Mouse (Mus musculus): Measurements from ENCODE around the gene Mmp24. TPM values are rescaled to one million over a fixed set of nuclear protein-coding genes. Genes with fewer than 3 reads are reported as not detected.

The Mmp24 gene
- polyA plus RNA-seq, 1 experiment from 2014 or later = not detected

GRCm38 (mm10) chr2:155779506-155779905 lies 4.4 kb downstream of the Mmp24 start:
- WGBS = 86% methylated on average over 3 of the region's 3 CpGs
- Histone ChIP-seq H3K4me2 (replicated peaks; ENCODE audit: low read depth, low read length) (no peak overlapping the region), H3K9me3 (ENCODE audit: control insufficient read depth, low read length) (no peaks in the 10 kb centered on the region), H3K4me1 (ENCODE audit: control insufficient read depth, insufficient read depth, low read length) (peaks cover 3% of the 10 kb centered on the region; the same call in 1 of the 2 replicates), H3K27ac (ENCODE audit: low read depth, low read length) (no peak overlapping the region), H3K4me3 (ENCODE audit: low read length) (no peak overlapping the region), H3K36me3 (ENCODE audit: control insufficient read depth, insufficient read depth, low read length) (no peaks in the 10 kb centered on the region), H3K9ac (ENCODE audit: low read depth, low read length) (no peak overlapping the region), H3K27me3 (ENCODE audit: control insufficient read depth, insufficient read depth, low read length) (peaks cover 23% of the 10 kb centered on the region)
- ATAC-seq (ENCODE audit: low FRiP score, low TSS enrichment) = no peak

GRCm38 (mm10) chr2:155784534-155784933 lies 9.4 kb downstream of the Mmp24 start:
- H3K4me2 ChIP-seq (replicated peaks; ENCODE audit: low read depth, low read length) = no peak overlapping the region
- no peaks in the 10 kb centered on the region for H3K36me3 ChIP-seq (ENCODE audit: control insufficient read depth, insufficient read depth, low read length)
- H3K4me3 ChIP-seq (ENCODE audit: low read length) = no peak overlapping the region
- WGBS = 82% methylated on average over 6 of the region's 6 CpGs
- no peaks in the 10 kb centered on the region for H3K9me3 ChIP-seq (ENCODE audit: control insufficient read depth, low read length)
- ATAC-seq (ENCODE audit: low FRiP score, low TSS enrichment) = no peak
- H3K27me3 ChIP-seq (ENCODE audit: control insufficient read depth, insufficient read depth, low read length) = no peaks in the 10 kb centered on the region
- H3K9ac ChIP-seq (ENCODE audit: low read depth, low read length) = no peak overlapping the region
- no peak overlapping the region for H3K27ac ChIP-seq (ENCODE audit: low read depth, low read length)
- no peaks in the 10 kb centered on the region for H3K4me1 ChIP-seq (ENCODE audit: control insufficient read depth, insufficient read depth, low read length)

DNA sequence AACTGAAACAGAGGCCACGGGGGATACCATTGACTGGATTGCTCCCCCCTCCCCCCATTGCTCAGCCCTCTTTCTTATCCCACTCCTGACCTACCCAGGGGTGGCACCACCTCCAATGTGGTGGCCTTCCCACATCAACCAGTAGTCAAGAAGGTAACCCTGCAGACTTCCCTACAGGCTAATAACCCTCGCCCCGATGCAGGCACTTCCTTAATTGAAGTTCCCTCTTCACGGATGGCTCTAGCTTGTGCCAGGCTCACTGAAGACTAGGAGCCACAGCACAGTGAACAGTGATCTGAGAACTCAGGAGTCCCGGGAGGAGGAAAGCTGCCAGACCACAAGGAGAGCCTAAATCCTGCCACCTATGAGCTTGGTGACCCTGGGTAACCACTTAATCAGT lies 11.8 kb downstream of the Mmp24 start:
- H3K9ac ChIP-seq (ENCODE audit: low read depth, low read length) = no peak overlapping the region
- H3K4me3 ChIP-seq (ENCODE audit: low read length) = no peak overlapping the region
- H3K4me1 ChIP-seq (ENCODE audit: control insufficient read depth, insufficient read depth, low read length) = no peaks in the 10 kb centered on the region
- no peak overlapping the region for H3K27ac ChIP-seq (ENCODE audit: low read depth, low read length)
- H3K36me3 ChIP-seq (ENCODE audit: control insufficient read depth, insufficient read depth, low read length) = no peaks in the 10 kb centered on the region
- ATAC-seq (ENCODE audit: low FRiP score, low TSS enrichment) = no peak
- WGBS = 72% methylated on average over 5 of the region's 5 CpGs
- H3K9me3 ChIP-seq (ENCODE audit: control insufficient read depth, low read length) = no peaks in the 10 kb centered on the region
- H3K27me3 ChIP-seq (ENCODE audit: control insufficient read depth, insufficient read depth, low read length) = no peaks in the 10 kb centered on the region
- H3K4me2 ChIP-seq (replicated peaks; ENCODE audit: low read depth, low read length) = no peak overlapping the region

DNA sequence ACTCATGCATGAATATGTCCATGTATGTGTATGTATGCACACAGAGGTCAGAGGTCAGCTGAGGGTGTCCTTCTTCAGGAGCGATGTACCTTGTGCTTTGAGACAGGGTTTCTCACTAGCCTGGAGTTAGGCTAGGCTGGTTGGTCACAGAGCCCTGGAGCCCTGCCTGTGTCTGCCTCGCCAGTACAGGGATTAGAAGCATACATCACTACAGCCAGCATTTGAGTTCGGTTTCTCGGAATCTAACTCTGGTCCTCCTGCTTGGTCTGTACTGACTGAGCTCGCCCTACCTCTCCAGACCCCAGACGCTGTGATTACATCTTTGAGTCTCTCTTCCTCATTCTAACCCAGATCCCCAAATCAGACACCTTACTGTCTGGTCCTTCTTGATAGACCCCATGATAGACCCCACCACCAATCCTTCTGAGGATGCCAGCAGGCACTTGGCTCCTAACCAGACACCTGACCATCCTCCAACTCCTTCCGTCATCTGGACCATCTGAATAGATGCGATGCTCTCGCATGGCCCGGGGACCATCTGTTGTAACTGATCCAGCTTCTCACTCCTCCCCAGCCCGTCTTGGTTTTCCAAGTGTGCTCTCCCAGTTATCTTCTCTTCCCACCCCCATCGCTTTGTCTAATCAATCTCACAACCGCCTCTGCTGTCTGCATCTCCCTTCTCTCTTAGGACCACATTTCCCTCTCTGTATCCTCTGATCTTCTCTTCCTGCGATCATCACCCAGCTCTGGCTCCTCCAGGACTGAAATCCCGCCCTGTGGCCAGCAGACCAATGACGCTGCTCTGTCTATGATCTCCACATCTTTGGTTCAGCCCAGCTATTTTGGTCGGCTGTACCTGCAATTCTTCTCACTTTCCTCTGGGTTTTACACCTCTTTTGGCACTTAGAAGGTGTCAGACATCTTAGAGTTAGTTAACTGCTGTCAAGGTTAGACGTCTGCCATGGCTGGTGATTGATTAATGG lies 13.1 kb downstream of the Mmp24 start:
- WGBS = 58% methylated on average over 18 of the region's 18 CpGs

DNA sequence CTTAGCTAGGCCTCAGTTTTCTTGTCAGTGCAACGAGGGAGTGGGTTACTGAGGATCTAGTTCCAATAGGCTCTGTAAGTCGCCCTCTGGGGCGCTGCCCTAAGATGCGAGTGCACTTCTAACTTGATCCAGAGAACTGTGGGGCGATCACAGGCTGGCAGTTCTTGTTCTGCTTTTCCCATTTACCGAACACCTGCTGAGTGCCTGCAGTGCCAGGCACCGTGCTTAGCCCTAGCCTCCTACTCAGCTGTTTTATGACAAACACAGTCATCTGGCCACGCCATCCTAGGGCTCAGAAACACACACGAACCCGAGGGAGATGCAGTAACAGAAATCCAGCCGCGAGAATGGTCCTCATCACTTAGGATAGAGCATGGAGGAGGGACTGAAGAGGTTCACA lies 17.8 kb downstream of the Mmp24 start:
- H3K4me2 ChIP-seq (replicated peaks; ENCODE audit: low read depth, low read length) = no peak overlapping the region
- no peak overlapping the region for H3K9ac ChIP-seq (ENCODE audit: low read depth, low read length)
- H3K4me3 ChIP-seq (ENCODE audit: low read length) = no peak overlapping the region
- H3K27ac ChIP-seq (ENCODE audit: low read depth, low read length) = no peak overlapping the region
- no peaks in the 10 kb centered on the region for H3K27me3 ChIP-seq (ENCODE audit: control insufficient read depth, insufficient read depth, low read length)
- no peaks in the 10 kb centered on the region for H3K9me3 ChIP-seq (ENCODE audit: control insufficient read depth, low read length)
- no peak for ATAC-seq (ENCODE audit: low FRiP score, low TSS enrichment)
- 34% methylated on average over 12 of the region's 12 CpGs for WGBS
- no peaks in the 10 kb centered on the region for H3K36me3 ChIP-seq (ENCODE audit: control insufficient read depth, insufficient read depth, low read length)
- H3K4me1 ChIP-seq (ENCODE audit: control insufficient read depth, insufficient read depth, low read length) = no peaks in the 10 kb centered on the region

More for the DNA sequence above, 13.1 kb downstream of the Mmp24 start:
- no peak overlapping the region for H3K9ac ChIP-seq (ENCODE audit: low read depth, low read length)
- H3K4me2 ChIP-seq (replicated peaks; ENCODE audit: low read depth, low read length) = no peak overlapping the region
- H3K27ac ChIP-seq (ENCODE audit: low read depth, low read length) = no peak overlapping the region
- H3K4me3 ChIP-seq (ENCODE audit: low read length) = no peak overlapping the region
- no peaks in the 10 kb centered on the region for H3K9me3 ChIP-seq (ENCODE audit: control insufficient read depth, low read length)
- no peaks in the 10 kb centered on the region for H3K4me1 ChIP-seq (ENCODE audit: control insufficient read depth, insufficient read depth, low read length)
- no peaks in the 10 kb centered on the region for H3K36me3 ChIP-seq (ENCODE audit: control insufficient read depth, insufficient read depth, low read length)
- ATAC-seq (ENCODE audit: low FRiP score, low TSS enrichment) = no peak
- H3K27me3 ChIP-seq (ENCODE audit: control insufficient read depth, insufficient read depth, low read length) = no peaks in the 10 kb centered on the region

- 89% methylated on average over 12 of the region's 12 CpGs for WGBS
- no peak overlapping the region for H3K4me3 ChIP-seq (ENCODE audit: low read length)
Measured at GRCm38 (mm10) chr2:155794674-155795445, 19.7 kb downstream of the Mmp24 start.

DNA sequence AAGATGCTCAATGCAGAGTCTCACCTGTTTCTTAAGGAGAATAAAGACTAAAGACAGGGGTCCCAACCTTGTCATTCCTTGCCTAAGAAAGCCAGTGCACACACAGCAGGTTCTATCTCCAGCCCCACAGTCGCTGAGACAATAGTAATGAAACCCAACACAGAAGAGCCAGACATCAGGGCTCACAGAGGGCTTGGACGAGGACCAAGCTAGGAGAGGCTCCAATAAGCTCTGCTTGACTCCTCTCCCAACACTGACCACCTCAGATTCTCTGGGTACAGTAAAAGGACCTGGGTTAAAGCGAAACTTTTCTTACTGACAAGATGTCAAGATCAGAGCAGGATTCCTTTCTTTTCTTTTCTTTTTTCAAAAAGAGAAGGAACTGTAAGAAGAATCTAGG lies 23.5 kb downstream of the Mmp24 start:
- Histone ChIP-seq H3K4me2 (replicated peaks; ENCODE audit: low read depth, low read length) (no peak overlapping the region), H3K9ac (ENCODE audit: low read depth, low read length) (no peak overlapping the region), H3K36me3 (ENCODE audit: control insufficient read depth, insufficient read depth, low read length) (no peaks in the 10 kb centered on the region), H3K4me3 (ENCODE audit: low read length) (no peak overlapping the region), H3K4me1 (ENCODE audit: control insufficient read depth, insufficient read depth, low read length) (no peaks in the 10 kb centered on the region), H3K9me3 (ENCODE audit: control insufficient read depth, low read length) (no peaks in the 10 kb centered on the region; the same call in 1 of the 2 replicates), H3K27me3 (ENCODE audit: control insufficient read depth, insufficient read depth, low read length) (no peaks in the 10 kb centered on the region), H3K27ac (ENCODE audit: low read depth, low read length) (no peak overlapping the region)
- ATAC-seq (ENCODE audit: low FRiP score, low TSS enrichment) = no peak
- 64% methylated on average over 3 of the region's 3 CpGs for WGBS

More at GRCm38 (mm10) chr2:155794674-155795445, 19.7 kb downstream of the Mmp24 start:
- Histone ChIP-seq H3K36me3 (ENCODE audit: control insufficient read depth, insufficient read depth, low read length) (no peaks in the 10 kb centered on the region), H3K27ac (ENCODE audit: low read depth, low read length) (no peak overlapping the region), H3K4me1 (ENCODE audit: control insufficient read depth, insufficient read depth, low read length) (no peaks in the 10 kb centered on the region), H3K27me3 (ENCODE audit: control insufficient read depth, insufficient read depth, low read length) (no peaks in the 10 kb centered on the region), H3K4me2 (replicated peaks; ENCODE audit: low read depth, low read length) (no peak overlapping the region), H3K9me3 (ENCODE audit: control insufficient read depth, low read length) (no peaks in the 10 kb centered on the region), H3K9ac (ENCODE audit: low read depth, low read length) (no peak overlapping the region)
- ATAC-seq (ENCODE audit: low FRiP score, low TSS enrichment) = no peak

- no peak overlapping the region for H3K27ac ChIP-seq (ENCODE audit: low read depth, low read length)
- no peaks in the 10 kb centered on the region for H3K27me3 ChIP-seq (ENCODE audit: control insufficient read depth, insufficient read depth, low read length)
- no peak overlapping the region for H3K9ac ChIP-seq (ENCODE audit: low read depth, low read length)
- WGBS = 60% methylated on average over 3 of the region's 3 CpGs
- no peaks in the 10 kb centered on the region for H3K36me3 ChIP-seq (ENCODE audit: control insufficient read depth, insufficient read depth, low read length)
- ATAC-seq (ENCODE audit: low FRiP score, low TSS enrichment) = no peak
- no peak overlapping the region for H3K4me3 ChIP-seq (ENCODE audit: low read length)
- H3K4me1 ChIP-seq (ENCODE audit: control insufficient read depth, insufficient read depth, low read length) = no peaks in the 10 kb centered on the region
- H3K9me3 ChIP-seq (ENCODE audit: control insufficient read depth, low read length) = no peaks in the 10 kb centered on the region; the same call in 1 of the 2 replicates
- H3K4me2 ChIP-seq (replicated peaks; ENCODE audit: low read depth, low read length) = no peak overlapping the region
Measured at GRCm38 (mm10) chr2:155802761-155803160, 27.6 kb downstream of the Mmp24 start.

DNA sequence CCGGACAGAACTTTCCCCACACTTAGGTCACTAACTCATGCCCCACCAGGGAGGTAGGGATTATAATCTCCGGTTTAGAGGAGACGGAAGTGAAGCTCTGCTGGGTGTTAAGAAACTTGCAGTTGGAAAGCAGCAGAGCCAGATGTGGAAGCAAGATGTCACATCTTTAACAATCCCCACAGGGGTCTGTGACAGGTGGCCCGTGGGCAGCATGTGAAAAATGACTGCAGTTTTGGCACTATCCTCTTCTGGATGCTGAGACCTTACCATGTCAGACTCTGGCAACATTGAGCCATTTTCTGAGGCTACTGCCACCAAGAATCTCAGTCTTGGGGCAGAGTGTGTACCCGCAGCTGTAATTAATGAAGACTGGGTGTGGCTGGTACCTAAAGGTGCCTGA lies 28.9 kb downstream of the Mmp24 start:
- H3K27ac ChIP-seq (ENCODE audit: low read depth, low read length) = no peak overlapping the region
- no peak overlapping the region for H3K9ac ChIP-seq (ENCODE audit: low read depth, low read length)
- ATAC-seq (ENCODE audit: low FRiP score, low TSS enrichment) = no peak
- H3K4me1 ChIP-seq (ENCODE audit: control insufficient read depth, insufficient read depth, low read length) = no peaks in the 10 kb centered on the region
- no peaks in the 10 kb centered on the region for H3K36me3 ChIP-seq (ENCODE audit: control insufficient read depth, insufficient read depth, low read length)
- H3K27me3 ChIP-seq (ENCODE audit: control insufficient read depth, insufficient read depth, low read length) = no peaks in the 10 kb centered on the region
- H3K4me3 ChIP-seq (ENCODE audit: low read length) = no peak overlapping the region
- H3K4me2 ChIP-seq (replicated peaks; ENCODE audit: low read depth, low read length) = no peak overlapping the region
- no peaks in the 10 kb centered on the region; the same call in 1 of the 2 replicates for H3K9me3 ChIP-seq (ENCODE audit: control insufficient read depth, low read length)
- 65% methylated on average over 5 of the region's 5 CpGs for WGBS

All from kidney, embryonic 14.5 days (tissue).